Mouse (Mus musculus) heart, postnatal 25 days (tissue): ENCODE results near the gene Iqcc. TPM values are rescaled to one million over a fixed set of nuclear protein-coding genes. Genes with fewer than 3 reads are reported as not detected.

Source experiments
- DNase-seq: peaks from one replicate; pipeline ENCODE4 v3.0.0; 2022; ENCODE audit warnings: low spot score
- intact Hi-C: fragments of 180-260 bp; cut with DNase I; formaldehyde crosslinking; loops from one replicate; pipeline ENCODE4 v1.15.1; 2025
- total RNA-seq, 2 experiments: library from RNA; stranded (reverse); gene quantifications; 2 replicates each; pipeline ENCODE4 v1.2.3; 2021

The Iqcc gene
- 10 to 100 TPM; 17.2 to 19.1 TPM for total RNA-seq

- intact Hi-C loops: no loop called here
- DNase-seq: peak; percentile 94
Measured at GRCm38 (mm10) chr4:129618786-129619691, at the start of gene Iqcc. Gene Iqcc, minus strand, starts transcription at chr4:129619099.

- intact Hi-C loops: no loop called here
Measured at GRCm38 (mm10) chr4:129662255-129662813, 43.4 kb upstream of the Iqcc start.

DNA sequence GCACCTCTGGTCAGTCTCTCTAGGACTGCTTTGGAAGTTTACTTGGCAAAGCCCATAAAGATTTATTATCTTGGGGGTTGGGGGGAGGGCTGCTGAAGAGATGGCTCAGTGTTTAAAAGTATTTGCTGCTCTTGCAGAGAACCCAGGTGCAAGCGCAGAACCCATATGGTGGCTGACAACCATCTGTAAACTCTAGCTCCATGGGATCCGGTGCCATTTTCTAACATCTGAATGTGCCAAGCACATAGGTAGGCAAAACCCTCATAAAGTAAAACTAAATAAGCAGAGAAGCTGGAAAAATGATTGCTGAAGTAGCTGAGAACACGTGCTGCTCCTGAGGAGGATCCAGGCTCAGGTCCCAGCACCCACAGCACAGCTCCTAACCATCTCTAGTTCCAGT is 42.7 kb upstream of the Iqcc start:
- DNase-seq: no peak
- intact Hi-C loops: no loop called here

More at GRCm38 (mm10) chr4:129662255-129662813, 43.4 kb upstream of the Iqcc start:
- no peak for DNase-seq

DNA sequence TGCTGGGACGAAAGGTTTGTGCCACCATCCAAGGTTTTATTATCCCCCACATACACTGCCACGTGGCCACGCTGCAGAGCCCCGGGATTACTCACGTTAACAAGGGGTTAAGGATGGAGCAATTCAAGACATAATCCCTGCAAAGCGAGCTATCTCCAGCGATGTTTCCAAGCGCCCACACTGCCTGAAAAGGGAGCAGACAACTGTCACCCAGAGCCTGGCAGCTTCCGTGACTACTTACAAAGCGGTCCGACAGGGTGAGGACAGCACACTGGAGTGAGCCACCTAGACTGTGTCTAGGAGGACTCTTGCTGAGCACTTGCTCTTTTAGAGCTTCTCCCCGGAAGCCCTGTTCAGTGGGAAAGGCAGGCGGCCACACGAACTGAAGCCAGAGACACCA is 35.9 kb upstream of the Iqcc start:
- intact Hi-C loops: no loop called here
- DNase-seq: no peak

DNA sequence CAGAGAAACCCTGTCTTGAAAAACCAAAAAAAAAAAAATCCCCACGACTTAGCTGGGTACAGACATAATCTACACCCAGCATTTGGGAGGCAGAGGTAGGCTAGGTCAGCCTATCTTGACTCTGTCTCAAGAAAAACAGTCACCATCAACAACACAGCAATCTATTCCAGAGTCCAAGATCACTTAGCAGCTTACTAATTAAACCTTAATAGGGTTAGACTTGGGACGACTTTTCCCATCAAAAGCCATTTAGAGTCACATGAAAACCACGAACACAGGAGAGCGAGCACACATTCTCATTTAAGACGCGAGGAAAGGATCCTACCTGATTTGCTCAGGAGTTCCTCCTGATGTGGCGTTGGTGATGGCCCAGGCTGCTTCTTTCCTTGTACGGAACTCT is 31.5 kb upstream of the Iqcc start:
- no peak for DNase-seq
- intact Hi-C loops: no loop called here

GRCm38 (mm10) chr4:129648656-129649055 is 29.8 kb upstream of the Iqcc start:
- DNase-seq: no peak
- intact Hi-C loops: no loop called here

DNA sequence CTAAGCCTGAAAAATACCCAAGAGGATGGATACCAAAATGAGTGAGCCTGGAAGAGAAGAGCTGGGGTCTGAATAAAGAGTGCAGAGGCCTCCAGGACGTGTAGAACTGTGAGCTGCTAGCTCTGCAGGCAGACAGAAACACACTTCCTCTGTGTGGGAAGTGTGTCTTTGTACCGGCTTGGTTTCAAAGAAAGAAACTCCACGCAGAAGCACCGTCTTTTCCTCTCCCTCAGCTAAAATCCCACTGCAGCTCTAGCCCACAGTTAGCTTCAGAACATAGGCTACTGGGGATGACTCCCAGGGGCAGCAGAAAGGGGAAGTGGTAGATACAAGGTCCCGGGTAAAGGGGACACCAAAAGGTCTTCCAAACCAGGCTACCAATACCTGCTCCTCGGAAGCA is 26.3 kb upstream of the Iqcc start:
- intact Hi-C loops: no loop called here
- DNase-seq: no peak

DNA sequence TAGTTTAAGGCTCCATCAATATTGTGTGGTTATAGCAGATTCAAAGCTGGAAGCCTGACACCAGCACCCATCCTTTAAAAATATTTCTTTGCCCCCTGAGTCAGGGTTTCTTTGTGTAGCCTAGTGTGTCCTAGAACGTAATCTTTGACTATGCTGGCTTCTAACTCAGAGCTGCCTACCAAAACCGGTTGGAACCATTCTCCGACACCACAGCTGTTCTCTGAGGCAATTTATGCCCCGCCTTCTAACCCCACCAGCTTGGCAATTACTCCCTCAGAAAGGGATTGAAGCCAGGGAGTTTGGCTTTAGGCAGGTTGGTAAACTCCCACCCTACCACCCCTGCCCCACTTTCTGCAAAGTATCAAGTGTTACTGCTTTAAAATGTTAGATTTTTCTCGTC is 22.9 kb upstream of the Iqcc start:
- no peak for DNase-seq
- intact Hi-C loops: loop anchor here (2.0 kb wide), 1 partner anchor 41 kb away; the partner anchor contains the start of genes Eif3i and Tmem234

- intact Hi-C loops: loop anchor here (2.0 kb wide), 1 partner anchor 40 kb away; the partner anchor contains the start of genes Eif3i and Tmem234
- peak; percentile 94 for DNase-seq
Measured at GRCm38 (mm10) chr4:129640638-129641467, 22.0 kb upstream of the Iqcc start, which contains the start of gene Txlna. Gene Txlna, minus strand, starts transcription at chr4:129641065.

DNA sequence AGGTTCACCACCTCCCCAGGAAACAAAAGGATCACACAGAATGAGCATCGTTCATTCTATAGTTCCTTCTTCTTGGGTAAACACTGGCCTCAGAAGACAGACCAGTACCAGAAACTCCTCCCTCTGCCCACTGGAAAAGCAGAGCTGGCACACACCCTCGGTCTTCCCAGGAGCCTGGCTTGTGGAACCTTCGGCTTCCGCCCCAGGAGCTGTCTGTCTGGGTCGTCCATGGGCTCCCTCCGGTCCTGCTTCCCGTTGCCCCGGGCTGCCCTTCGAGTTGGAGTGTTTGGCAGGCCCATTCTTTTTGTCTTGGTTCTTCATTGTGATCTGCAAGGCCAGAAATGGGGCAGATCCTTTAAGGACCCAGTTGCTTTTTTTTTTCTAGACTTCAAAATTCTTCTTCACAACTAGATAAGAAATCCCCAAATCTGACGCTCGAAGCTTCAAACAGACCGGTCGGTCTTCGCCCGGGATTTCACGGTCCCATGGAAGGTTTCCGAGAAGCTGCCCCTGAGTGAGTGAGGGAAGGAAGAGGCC is 21.3 kb upstream of the Iqcc start:
- intact Hi-C loops: loop anchor here (2.0 kb wide), 1 partner anchor 39 kb away; the partner anchor contains the start of genes Eif3i and Tmem234

DNA sequence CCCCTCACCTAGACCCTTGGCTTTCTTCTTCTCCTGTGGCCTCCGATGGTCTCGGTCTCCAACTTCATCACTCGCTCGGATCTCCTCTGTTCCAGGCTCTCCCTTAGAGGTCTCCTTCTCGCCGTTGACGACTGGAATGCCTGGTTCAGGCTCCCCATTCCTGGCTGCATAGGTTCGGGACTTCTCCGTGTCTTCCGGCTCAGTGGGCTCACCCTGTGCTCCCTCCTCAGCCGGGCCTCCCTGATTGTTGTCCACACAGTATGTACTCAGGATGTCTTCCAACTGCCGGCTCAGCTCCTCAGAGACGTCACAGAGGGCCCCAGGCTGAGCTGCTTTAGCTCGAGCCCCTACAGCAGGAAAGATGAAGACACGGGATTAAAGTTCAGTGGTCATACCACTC is 20.3 kb upstream of the Iqcc start:
- intact Hi-C loops: loop anchor here (2.0 kb wide), 1 partner anchor 14 kb away; no protein-coding TSS in a partner anchor
- DNase-seq: no peak

More for the DNA sequence above, 21.3 kb upstream of the Iqcc start:
- no peak for DNase-seq

GRCm38 (mm10) chr4:129633852-129634251 is 15.0 kb upstream of the Iqcc start:
- intact Hi-C loops: no loop called here
- no peak for DNase-seq

GRCm38 (mm10) chr4:129631867-129632266 is 13.0 kb upstream of the Iqcc start:
- DNase-seq: no peak
- intact Hi-C loops: no loop called here

DNA sequence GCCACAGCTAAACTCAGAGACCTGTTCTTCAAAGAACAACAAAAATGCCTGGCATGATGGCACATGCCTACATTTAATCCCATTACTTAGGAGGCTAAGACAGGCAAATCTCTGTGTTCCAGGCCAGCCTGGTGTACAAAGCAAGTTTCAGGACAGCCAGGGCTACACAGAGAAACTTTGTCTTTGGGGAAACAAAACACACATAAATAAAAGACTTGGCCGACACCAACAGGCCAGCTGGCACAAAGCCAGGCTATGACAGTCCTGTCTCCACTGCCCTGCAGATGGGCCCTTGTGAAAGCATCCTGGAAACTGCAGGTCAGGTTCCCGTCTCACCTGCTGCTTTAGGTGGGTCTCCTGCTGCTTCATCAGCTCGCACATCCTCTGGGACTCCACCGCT is 12.0 kb upstream of the Iqcc start:
- intact Hi-C loops: no loop called here
- DNase-seq: no peak

DNA sequence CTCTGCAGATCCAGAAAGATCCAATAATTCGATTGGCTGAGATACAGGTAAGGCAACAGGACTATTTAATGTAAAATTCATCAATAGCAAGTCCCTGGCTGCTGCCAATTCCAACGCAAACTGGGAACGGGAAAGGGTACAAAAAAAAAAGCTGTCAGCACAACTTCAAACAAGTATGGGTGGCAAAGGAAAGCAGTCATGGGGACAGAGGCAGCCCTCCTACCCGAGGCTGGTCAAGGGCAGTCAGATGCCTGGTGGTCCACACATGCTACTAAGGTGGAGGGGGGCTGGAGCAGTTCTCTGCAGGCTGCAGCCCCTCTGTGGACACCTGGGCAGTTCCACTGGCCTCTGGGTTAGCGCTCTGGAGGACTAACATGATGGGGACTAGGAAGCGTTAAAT is 7.1 kb upstream of the Iqcc start:
- intact Hi-C loops: no loop called here
- no peak for DNase-seq

- DNase-seq: no peak
- intact Hi-C loops: loop anchor here (2.0 kb wide), 1 partner anchor 13 kb away; no protein-coding TSS in a partner anchor
Measured at GRCm38 (mm10) chr4:129625496-129625895, 6.6 kb upstream of the Iqcc start.

- no peak for DNase-seq
- intact Hi-C loops: loop anchor here (2.0 kb wide), 1 partner anchor 14 kb away; no protein-coding TSS in a partner anchor
Measured at GRCm38 (mm10) chr4:129625029-129625370, 6.1 kb upstream of the Iqcc start.

DNA sequence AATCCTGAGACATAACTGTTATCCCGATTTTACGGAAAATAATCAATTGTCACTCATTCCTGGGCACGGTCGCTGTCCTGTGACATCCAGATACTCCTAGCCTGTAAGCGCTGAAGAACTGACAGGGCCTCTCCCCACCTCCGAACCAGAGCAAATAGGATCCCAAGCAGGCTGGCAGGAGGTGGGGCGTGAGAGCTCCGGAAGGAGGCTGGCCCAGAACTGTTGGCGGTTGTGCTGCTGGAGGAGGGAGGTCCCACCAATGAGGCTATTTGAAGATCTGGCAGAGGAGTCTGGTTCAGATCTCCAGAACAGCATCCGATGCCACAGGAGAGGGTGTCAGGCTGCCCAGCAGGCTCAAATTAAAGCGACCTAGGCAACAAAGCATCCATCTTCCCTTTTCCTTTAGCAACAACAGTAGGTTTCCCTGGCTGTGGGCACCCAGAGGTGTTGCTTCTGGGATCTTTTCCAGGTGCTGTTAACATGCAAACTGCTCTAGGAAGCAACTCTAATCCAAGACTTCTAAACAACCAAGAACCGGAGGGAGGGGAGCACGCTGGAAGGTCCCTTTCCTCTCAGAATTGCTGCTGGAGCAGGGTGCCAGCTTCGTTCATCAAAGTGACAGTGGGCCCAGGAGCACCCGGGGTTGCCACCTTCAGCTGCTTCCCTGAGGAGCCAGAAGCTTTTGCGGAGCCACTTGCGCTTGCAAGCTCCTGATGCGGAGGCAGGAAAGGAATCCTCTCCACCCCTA is 5.6 kb upstream of the Iqcc start:
- DNase-seq: peak; percentile 83
- intact Hi-C loops: loop anchor here (2.0 kb wide), 1 partner anchor 14 kb away; no protein-coding TSS in a partner anchor

DNA sequence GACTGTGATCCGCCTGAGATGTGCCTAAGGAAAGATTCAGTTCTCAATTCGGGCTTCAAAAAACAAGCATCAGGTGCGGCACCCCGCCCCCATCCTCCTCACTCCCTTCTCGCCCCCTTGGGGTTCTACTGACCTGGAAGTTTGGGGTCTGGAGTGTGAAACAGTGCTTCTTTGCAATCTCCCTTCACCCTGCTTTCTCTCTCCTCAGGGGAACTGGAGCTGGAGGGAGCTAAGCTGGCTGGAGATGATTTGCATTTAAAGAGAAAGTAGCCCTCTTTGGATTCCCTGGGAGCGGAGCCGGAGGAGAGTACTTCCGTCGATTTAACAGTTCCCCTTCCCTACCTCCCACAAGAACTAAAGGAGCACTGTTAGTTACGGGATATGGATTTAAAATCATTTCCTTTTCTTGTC is 4.8 kb upstream of the Iqcc start, which contains the start of gene Ccdc28b:
TSS of gene Ccdc28b (minus strand) at position 267 of the 411 bp plus-strand sequence.
- intact Hi-C loops: loop anchor here (2.0 kb wide), 1 partner anchor 15 kb away; no protein-coding TSS in a partner anchor
- DNase-seq: no peak
